Mouse (Mus musculus) stomach, postnatal 0 days (tissue): ENCODE measurements around the gene Pdzph1. TPM values are rescaled to one million over a fixed set of nuclear protein-coding genes. Genes with fewer than 3 reads are reported as not detected.
A peak's percentile ranks its signal among the peaks of the same experiment; 100 is the strongest.

Source experiments
- ATAC-seq: fragments of 200-750 bp; cut with Nextera tagmentation; 2 replicates; pipeline ENCODE4 v1.8.0; 2017; ENCODE audit not compliant: low FRiP score, low TSS enrichment
- DNase-seq: peaks from one replicate; pipeline ENCODE4 v3.0.0-alpha.2; 2016; ENCODE audit warnings: low spot score
- H3K27ac ChIP-seq: fragments of 300-500 bp; sonication (generic); replicated peaks from 2 replicates; pipeline ENCODE4 v1.5.1; 2014; ENCODE audit warnings: mild to moderate bottlenecking, control low read depth
- H3K27me3 ChIP-seq: fragments of 300-500 bp; sonication (generic); 2 replicates; pipeline ENCODE4 v1.6.1; 2014; ENCODE audit warnings: low read length; ENCODE audit not compliant: control insufficient read depth, insufficient read depth
- H3K36me3 ChIP-seq: fragments of 300-500 bp; sonication (generic); 2 replicates; pipeline ENCODE4 v1.6.1; 2014; ENCODE audit warnings: low read length, mixed read lengths; ENCODE audit not compliant: control insufficient read depth, insufficient read depth
- H3K4me1 ChIP-seq: fragments of 300-500 bp; sonication (generic); replicated peaks from 2 replicates; pipeline ENCODE4 v1.6.1; 2014; ENCODE audit warnings: antibody characterized with exemption; ENCODE audit not compliant: control insufficient read depth, insufficient read depth
- H3K4me2 ChIP-seq: fragments of 300-500 bp; sonication (generic); replicated peaks from 2 replicates; pipeline ENCODE4 v1.6.1; 2014; ENCODE audit warnings: low read depth, mild to moderate bottlenecking, control low read depth, moderate library complexity
- H3K4me3 ChIP-seq: fragments of 300-500 bp; sonication (generic); 2 replicates; pipeline ENCODE4 v1.5.1; 2014; ENCODE audit warnings: low read depth, low read length, control low read depth
- H3K9ac ChIP-seq: fragments of 300-500 bp; sonication (generic); 2 replicates; pipeline ENCODE4 v1.6.1; 2014; ENCODE audit warnings: mild to moderate bottlenecking, low read length, control low read depth, mixed read lengths
- H3K9me3 ChIP-seq: fragments of 300-500 bp; sonication (generic); 2 replicates; pipeline ENCODE4 v1.6.1; 2016; ENCODE audit warnings: low read length; ENCODE audit not compliant: control insufficient read depth
- CTCF ChIP-seq: IDR thresholded peaks from 2 replicates; pipeline ENCODE4 v1.5.1; 2016; ENCODE audit warnings: antibody characterized with exemption, low read depth, mild to moderate bottlenecking, moderate library complexity
- EP300 ChIP-seq: optimal IDR thresholded peaks from 2 replicates; pipeline ENCODE3; 2016; ENCODE audit warnings: antibody characterized with exemption
- WGBS: fragments of 180-500 bp; shearing (Covaris S2); extraction: QIAGEN DNeasy Blood & Tissue Kit; methylation state at CpG from one replicate; pipeline ENCODE4 v1.1.7; 2014; 5-methylcytosine and 5-hydroxymethylcytosine counted together
- polyA plus RNA-seq: library from polyadenylated mRNA; unstranded; fragments of >200 nt; fragmentation: Nextera tagmentation; extraction: Ambion mirVana; gene quantifications from 2 replicates; pipeline ENCODE4 v1.2.1, GENCODE M21; 2015

Pdzph1 gene
- not detected in 2 replicates for polyA plus RNA-seq

DNA sequence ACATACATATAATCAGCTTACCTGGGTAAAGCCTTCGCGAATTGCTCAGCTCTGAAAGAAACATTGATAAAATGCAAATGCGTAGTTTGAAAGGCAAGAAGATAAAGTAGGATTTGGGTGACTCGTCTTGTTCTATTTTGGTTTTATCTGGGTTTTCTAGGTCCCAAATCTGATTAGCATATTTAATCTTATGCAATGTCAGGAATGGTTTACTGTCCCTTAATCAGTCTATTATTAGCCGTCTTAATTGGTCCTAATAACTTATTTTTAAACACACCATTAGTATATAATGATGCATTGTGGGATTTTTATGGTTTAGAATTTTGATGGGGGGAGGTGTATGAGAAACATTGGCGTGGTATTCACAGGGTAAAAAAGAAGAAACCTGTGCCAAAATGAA is at the start of gene Pdzph1:
TSS of gene Pdzph1 (minus strand) at position 101 of the 400 bp plus-strand sequence.
- H3K9ac ChIP-seq = no peak within 1 kb of the TSS
- H3K27ac ChIP-seq = no peak within 1 kb of the TSS
- no peak for DNase-seq
- no peak within 1 kb of the TSS for H3K4me2 ChIP-seq
- no peaks in the 10 kb centered on the region for H3K36me3 ChIP-seq
- no peak within 1 kb of the TSS for H3K4me3 ChIP-seq
- no peaks in the 10 kb centered on the region for H3K9me3 ChIP-seq
- H3K27me3 ChIP-seq = no peaks in the 10 kb centered on the region
- TF ChIP-seq EP300 (no peak), CTCF (no peak)
- H3K4me1 ChIP-seq = no peaks in the 10 kb centered on the region
- WGBS = 75% methylated on average over 6 of the region's 6 CpGs
- no peak for ATAC-seq

DNA sequence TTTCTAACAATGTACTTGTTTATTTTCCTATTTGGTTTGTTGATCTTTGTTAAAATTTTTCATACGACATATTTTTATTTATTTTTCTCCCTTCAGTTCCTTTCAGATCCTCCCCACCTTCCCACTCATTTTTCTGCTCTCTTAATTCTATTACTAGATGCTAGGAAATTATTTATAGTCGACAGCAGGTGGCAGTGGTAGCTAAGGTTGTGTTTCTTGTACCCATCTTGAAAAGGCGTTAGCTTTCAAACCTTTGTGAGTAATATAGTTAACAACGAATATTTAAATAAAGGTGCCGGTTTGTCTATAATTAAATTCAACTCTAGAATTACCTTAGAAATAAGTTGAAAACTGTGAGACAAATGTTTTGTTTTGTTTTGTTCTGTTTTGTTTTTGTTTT is 48.6 kb upstream of the Pdzph1 start:
- no peak overlapping the region for H3K4me3 ChIP-seq
- no peaks in the 10 kb centered on the region for H3K36me3 ChIP-seq
- DNase-seq (no peak), ATAC-seq (no peak)
- H3K9me3 ChIP-seq = no peaks in the 10 kb centered on the region
- 28% methylated on average over 5 of the region's 5 CpGs for WGBS
- TF ChIP-seq EP300 (no peak), CTCF (peak; percentile 69)
- H3K9ac ChIP-seq = no peak overlapping the region
- H3K4me2 ChIP-seq = no peak overlapping the region
- H3K4me1 ChIP-seq = no peaks in the 10 kb centered on the region
- no peaks in the 10 kb centered on the region for H3K27me3 ChIP-seq
- no peak overlapping the region for H3K27ac ChIP-seq

DNA sequence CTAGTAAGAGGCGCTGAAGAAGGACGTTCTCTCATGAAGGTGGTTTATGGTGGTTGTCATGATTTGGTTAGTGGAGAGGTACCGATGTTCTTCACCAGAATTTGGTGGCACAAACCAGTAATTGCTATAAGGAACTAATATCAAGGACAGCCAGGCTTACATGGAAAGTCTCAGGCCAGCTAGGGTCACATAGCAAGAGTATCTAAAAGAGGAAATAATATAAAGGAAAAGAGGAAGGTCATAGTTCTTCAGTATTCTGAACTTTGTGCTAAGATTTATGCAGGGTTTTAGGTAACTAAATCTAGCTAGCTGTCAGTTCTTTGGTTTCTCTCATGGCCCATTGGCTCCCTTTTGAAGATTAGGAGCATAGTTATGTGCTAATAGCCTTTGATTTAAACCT is 42.3 kb upstream of the Pdzph1 start:
- no peak for DNase-seq
- Histone ChIP-seq H3K4me2 (no peak overlapping the region), H3K9ac (no peak overlapping the region), H3K36me3 (no peaks in the 10 kb centered on the region), H3K27me3 (no peaks in the 10 kb centered on the region), H3K4me3 (no peak overlapping the region), H3K9me3 (no peaks in the 10 kb centered on the region), H3K27ac (no peak overlapping the region), H3K4me1 (no peaks in the 10 kb centered on the region)
- 86% methylated on average over 3 of the region's 3 CpGs for WGBS
- TF ChIP-seq CTCF (no peak), EP300 (no peak)
- ATAC-seq = no peak

DNA sequence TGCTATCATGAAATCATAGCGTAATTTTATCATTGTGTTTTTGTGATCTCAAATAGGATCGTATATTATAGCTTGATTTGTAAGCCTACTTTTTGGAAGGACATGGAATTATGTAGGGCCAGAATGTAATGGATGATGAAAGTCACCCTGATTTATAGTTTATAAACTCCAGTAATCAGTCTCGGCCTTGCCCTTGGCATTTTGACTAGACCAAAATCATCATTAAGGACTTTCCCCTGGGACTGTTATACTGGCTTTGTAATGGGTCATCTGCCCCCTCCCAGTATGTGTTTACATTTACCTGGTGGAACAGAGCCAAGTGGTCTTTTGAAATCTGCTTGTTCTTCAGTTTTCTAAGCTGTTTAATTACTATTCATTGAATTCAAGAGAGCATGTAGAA is 35.2 kb upstream of the Pdzph1 start:
- no peak overlapping the region for H3K4me3 ChIP-seq
- H3K9me3 ChIP-seq = no peaks in the 10 kb centered on the region
- H3K4me1 ChIP-seq = no peaks in the 10 kb centered on the region
- WGBS = 65% methylated on average over 3 of the region's 3 CpGs
- no peaks in the 10 kb centered on the region for H3K36me3 ChIP-seq
- ATAC-seq (no peak), DNase-seq (no peak)
- H3K9ac ChIP-seq = no peak overlapping the region
- no peaks in the 10 kb centered on the region for H3K27me3 ChIP-seq
- no peak overlapping the region for H3K4me2 ChIP-seq
- TF ChIP-seq EP300 = no peak
- TF ChIP-seq CTCF = no peak
- H3K27ac ChIP-seq = no peak overlapping the region

DNA sequence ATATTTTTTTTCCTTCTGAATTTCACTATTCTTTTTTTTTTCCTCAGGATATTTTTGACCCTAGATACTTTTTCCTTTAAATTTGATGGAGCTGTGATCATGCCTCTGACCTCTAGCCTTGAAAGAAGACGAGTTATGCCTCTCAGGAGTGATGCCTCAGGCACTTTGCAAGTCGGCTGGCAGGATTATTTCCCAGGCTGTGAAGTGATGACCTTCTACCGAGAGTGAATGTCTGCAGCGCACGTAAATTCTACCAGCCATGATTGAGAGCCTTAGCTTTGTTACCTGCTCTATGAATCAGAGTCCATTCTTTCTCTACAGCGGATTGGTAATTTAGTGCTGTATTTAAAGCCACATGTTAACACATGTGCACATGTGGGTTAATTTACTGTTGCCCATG is 33.3 kb upstream of the Pdzph1 start:
- DNase-seq = no peak
- H3K4me3 ChIP-seq = no peak overlapping the region

GRCm38 (mm10) chr17:59023971-59024370 is 32.8 kb upstream of the Pdzph1 start:
- H3K27me3 ChIP-seq = no peaks in the 10 kb centered on the region
- no peak overlapping the region for H3K4me3 ChIP-seq
- no peak overlapping the region for H3K4me2 ChIP-seq
- DNase-seq (no peak), ATAC-seq (no peak)
- no peak overlapping the region for H3K27ac ChIP-seq
- H3K36me3 ChIP-seq = no peaks in the 10 kb centered on the region
- H3K9ac ChIP-seq = no peak overlapping the region
- no peaks in the 10 kb centered on the region for H3K4me1 ChIP-seq
- TF ChIP-seq CTCF (no peak), EP300 (no peak)
- H3K9me3 ChIP-seq = no peaks in the 10 kb centered on the region
- 54% methylated on average over 5 of the region's 5 CpGs for WGBS

More for the DNA sequence above, 33.3 kb upstream of the Pdzph1 start:
- ATAC-seq = no peak
- Histone ChIP-seq H3K27me3 (no peaks in the 10 kb centered on the region), H3K9ac (no peak overlapping the region), H3K9me3 (no peaks in the 10 kb centered on the region), H3K36me3 (no peaks in the 10 kb centered on the region), H3K4me1 (no peaks in the 10 kb centered on the region), H3K4me2 (no peak overlapping the region), H3K27ac (no peak overlapping the region)
- WGBS = 44% methylated on average over 6 of the region's 6 CpGs
- TF ChIP-seq CTCF (no peak), EP300 (no peak)
